Mouse (Mus musculus) Muller cell, postnatal 12 days (primary cell): ENCODE measurements at regions not wholly inside any gene's neighbourhood (a gene's known extent, or its start where the extent isn't known, plus 50 kb on each side); places are given as distances from the start of the nearest gene placed in this dataset.

Experiments
- DNase-seq: peaks from one replicate; pipeline ENCODE4 v3.0.0-alpha.2; 2015; ENCODE audit errors: inconsistent ontology term

DNA sequence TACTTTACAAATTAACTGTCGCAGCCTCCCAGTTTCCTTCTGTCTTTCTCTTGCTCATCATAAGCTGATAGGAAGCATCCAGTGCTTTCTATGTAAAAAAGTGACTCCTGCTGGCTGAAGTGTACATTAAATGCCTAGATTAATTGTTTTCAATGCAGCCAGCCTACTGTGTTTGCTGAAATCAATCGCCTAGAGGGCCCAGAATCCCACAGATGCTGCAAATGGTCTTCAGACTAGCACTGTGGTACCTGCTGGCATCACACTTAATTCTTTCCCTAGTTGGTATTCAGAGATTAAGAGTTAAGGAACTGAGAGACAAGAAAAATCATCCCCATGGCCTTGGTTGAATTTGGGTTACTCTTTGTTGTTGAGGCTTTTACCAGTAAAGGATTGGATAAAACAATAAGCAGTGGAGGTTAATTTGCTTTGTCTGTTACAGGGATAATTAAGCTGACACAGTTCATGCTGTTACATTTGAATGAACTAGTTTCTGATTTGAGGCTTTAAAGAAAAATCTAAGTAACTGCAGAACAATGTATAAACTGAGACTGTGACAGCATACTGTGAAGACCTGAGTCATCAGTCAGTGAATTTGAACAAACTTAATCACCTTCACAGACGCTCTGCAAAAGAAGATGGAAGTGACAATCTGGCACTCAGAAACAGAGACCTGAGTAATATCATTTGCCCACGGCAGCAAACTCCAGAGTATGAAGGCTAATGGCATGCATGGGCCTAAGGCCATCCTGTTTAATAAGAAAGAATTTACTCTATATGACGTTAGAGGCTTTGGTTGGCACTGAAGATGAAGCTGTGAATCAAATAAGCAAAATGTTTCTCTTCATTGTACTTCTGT, 339.0 kb upstream of the Ddi1 start:
- peak; percentile 31 for DNase-seq
